Mouse (Mus musculus): ENCODE measurements at regions not wholly inside any gene's neighbourhood (a gene's known extent, or its start where the extent isn't known, plus 50 kb on each side); places are given as distances from the start of the nearest gene placed in this dataset.

DNA sequence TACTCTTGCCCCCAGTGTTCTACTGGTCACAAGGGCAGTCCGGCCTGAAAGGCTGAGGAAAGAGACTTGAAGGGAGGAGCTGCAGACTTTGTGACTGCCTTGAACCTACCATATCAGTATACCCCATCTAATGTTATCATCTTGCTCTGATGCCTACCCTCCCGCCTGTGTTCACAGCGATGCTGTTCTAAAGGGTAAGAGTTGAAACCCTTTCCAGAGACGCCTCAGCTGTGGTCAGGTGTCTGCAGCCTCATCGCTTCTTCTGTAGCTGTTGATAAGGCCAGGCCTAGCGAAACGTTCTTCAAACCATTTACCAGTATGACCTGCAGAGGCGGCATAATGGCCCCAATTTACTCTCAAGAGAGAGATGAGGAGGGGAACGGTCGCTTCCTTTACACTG lies 629.3 kb upstream of the Gm10131 start:
- no peak for TF ChIP-seq CTCF (IDR thresholded peaks at IDR 0.05; ENCODE audit: control insufficient read depth, insufficient read depth, insufficient replicate concordance, low read depth, low read length)
- no peak for TF ChIP-seq POLR2A (IDR thresholded peaks at IDR 0.05; ENCODE audit: control insufficient read depth, low read depth, low read length)

Data from testis, adult 2 months (tissue).